Mouse (Mus musculus) heart, embryonic 13.5 days (tissue): ENCODE measurements around the gene Zfp821. TPM values are rescaled to one million over a fixed set of nuclear protein-coding genes. Genes with fewer than 3 reads are reported as not detected.

Experiments used
- ATAC-seq: fragments of 200-750 bp; cut with Nextera tagmentation; 2 replicates; pipeline ENCODE4 v1.8.0; 2017; ENCODE audit warnings: moderate TSS enrichment; ENCODE audit not compliant: insufficient number of reproducible peaks, low FRiP score, low TSS enrichment; ENCODE audit errors: extremely low read depth
- H3K27ac ChIP-seq: fragments of 300-500 bp; sonication (generic); replicated peaks from 2 replicates; pipeline ENCODE4 v1.5.1; 2015; ENCODE audit warnings: moderate library complexity, mild to moderate bottlenecking, inconsistent platforms
- H3K27me3 ChIP-seq: fragments of 300-500 bp; sonication (generic); replicated peaks from 2 replicates; pipeline ENCODE4 v1.6.1; 2015; ENCODE audit warnings: mild to moderate bottlenecking, inconsistent platforms
- H3K36me3 ChIP-seq: fragments of 300-500 bp; sonication (generic); 2 replicates; pipeline ENCODE4 v1.6.1; 2015; ENCODE audit warnings: mild to moderate bottlenecking, inconsistent platforms
- H3K4me1 ChIP-seq: fragments of 300-500 bp; sonication (generic); 2 replicates; pipeline ENCODE4 v1.6.1; 2015; ENCODE audit warnings: inconsistent platforms
- H3K4me2 ChIP-seq: fragments of 300-500 bp; sonication (generic); 2 replicates; pipeline ENCODE4 v1.6.1; 2015; ENCODE audit warnings: inconsistent platforms, mild to moderate bottlenecking, moderate library complexity
- H3K4me3 ChIP-seq: fragments of 300-500 bp; sonication (generic); 2 replicates; pipeline ENCODE4 v1.5.1; 2015; ENCODE audit warnings: moderate library complexity, mild to moderate bottlenecking, inconsistent platforms
- H3K9ac ChIP-seq: fragments of 300-500 bp; sonication (generic); 2 replicates; pipeline ENCODE4 v1.6.1; 2015; ENCODE audit warnings: inconsistent platforms, mild to moderate bottlenecking, moderate library complexity
- H3K9me3 ChIP-seq: fragments of 300-500 bp; sonication (generic); 2 replicates; pipeline ENCODE4 v1.6.1; 2016; ENCODE audit warnings: inconsistent platforms
- WGBS: fragments of 180-500 bp; shearing (Covaris S2); methylation state at CpG from one replicate; pipeline ENCODE4 v1.1.7; 2015; ENCODE audit warnings: mixed read lengths; 5-methylcytosine and 5-hydroxymethylcytosine counted together
- polyA plus RNA-seq: library from polyadenylated mRNA; unstranded; fragments of >200 nt; fragmentation: Nextera tagmentation; extraction: Ambion mirVana; gene quantifications from 2 replicates; pipeline ENCODE4 v1.2.1, GENCODE M21; 2015

Zfp821 gene
- polyA plus RNA-seq, 1 experiment from 2014 or later: 19.4 TPM

GRCm38 (mm10) chr8:109692443-109693145, 12.8 kb upstream of the Zfp821 start:
- no peaks in the 10 kb centered on the region for H3K27me3 ChIP-seq
- H3K36me3 ChIP-seq: peaks cover 7% of the 10 kb centered on the region
- peak overlapping the region; percentile 94 for H3K9ac ChIP-seq
- under 1% methylated on average over 38 of the region's 38 CpGs for WGBS
- peak overlapping the region; percentile 79 for H3K4me2 ChIP-seq
- peaks cover 28% of the 10 kb centered on the region for H3K4me1 ChIP-seq
- no peaks in the 10 kb centered on the region for H3K9me3 ChIP-seq
- H3K27ac ChIP-seq: peak overlapping the region; percentile 66
- H3K4me3 ChIP-seq: peak overlapping the region; percentile 77
- ATAC-seq: peak; percentile 85

DNA sequence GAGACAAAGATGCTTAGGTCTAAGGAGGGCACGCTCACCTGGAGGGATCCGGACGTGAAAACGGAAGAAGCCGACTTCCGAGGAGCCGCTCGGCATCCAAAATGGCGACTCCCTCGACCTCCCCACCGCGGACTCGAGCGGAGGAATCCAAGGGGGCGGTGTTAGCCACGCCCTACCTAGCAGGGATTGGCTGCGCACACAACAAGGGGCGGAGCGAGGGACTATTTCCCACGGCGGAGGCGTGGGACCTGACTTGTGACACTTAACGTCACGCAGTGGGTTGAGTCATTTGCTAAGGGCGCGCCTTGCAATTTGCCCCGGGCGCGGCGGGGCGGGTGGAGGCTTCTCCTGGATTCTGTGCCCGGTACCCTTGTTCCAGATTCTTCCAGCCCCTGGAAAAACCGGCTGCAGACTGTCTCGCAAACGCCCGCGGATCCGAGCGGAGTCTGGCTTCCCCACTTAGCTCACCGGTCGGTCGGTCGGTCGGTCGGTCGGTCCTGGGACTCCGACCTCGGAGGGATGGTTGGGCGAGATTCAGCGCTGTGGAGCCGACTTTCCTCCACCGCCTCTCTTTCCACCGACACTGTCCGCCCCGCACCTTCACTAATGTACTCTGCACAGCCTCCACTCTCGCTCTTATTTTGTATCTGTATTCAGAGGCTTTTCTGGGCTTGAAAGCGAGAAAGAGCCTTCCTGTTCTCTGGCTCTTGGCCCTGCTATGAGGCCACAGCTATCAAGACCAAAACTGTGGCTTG, 12.0 kb upstream of the Zfp821 start, which contains the start of gene Ist1:
Gene Ist1, minus strand, starts transcription at position 115 of the 755 bp plus-strand sequence.
- under 1% methylated on average over 57 of the region's 57 CpGs for WGBS
- H3K27me3 ChIP-seq: no peaks in the 10 kb centered on the region
- peak within 1 kb of the TSS; percentile 94 for H3K9ac ChIP-seq
- peaks cover 28% of the 10 kb centered on the region for H3K4me1 ChIP-seq
- H3K4me2 ChIP-seq: peak within 1 kb of the TSS; percentile 83
- peak within 1 kb of the TSS; percentile 72 for H3K27ac ChIP-seq
- peaks cover 6% of the 10 kb centered on the region; the same call in 1 of the 2 replicates for H3K36me3 ChIP-seq
- no peaks in the 10 kb centered on the region for H3K9me3 ChIP-seq
- H3K4me3 ChIP-seq: peak within 1 kb of the TSS; percentile 77
- peak; percentile 98 for ATAC-seq

DNA sequence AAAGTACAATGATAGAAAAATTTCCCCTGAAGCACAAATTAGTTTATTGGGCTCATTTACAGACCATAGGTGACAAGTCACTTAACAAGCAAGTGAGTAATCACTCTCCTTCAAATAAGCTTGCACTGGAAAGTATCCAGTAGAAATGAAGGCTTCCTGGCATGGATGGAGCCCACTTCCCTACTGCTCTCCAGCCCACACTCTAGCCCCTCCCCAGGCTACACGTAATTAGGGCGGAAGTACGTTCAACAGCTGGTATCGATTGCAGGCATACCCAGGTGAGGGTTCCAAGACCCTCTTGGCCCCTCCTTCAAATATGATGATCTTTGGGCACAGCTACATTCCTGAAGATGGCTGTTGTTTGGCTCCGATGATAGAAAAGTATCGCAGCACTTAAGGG, 11.2 kb upstream of the Zfp821 start:
- peak overlapping the region; percentile 77 for H3K4me3 ChIP-seq
- no peak for ATAC-seq
- H3K27ac ChIP-seq: no peak overlapping the region
- H3K9me3 ChIP-seq: no peaks in the 10 kb centered on the region
- H3K9ac ChIP-seq: peak overlapping the region; percentile 94; the same call in 1 of the 2 replicates
- H3K4me2 ChIP-seq: peak overlapping the region; percentile 83
- 58% methylated on average over 6 of the region's 6 CpGs for WGBS
- peaks cover 6% of the 10 kb centered on the region; the same call in 1 of the 2 replicates for H3K36me3 ChIP-seq
- no peaks in the 10 kb centered on the region; the same call in 1 of the 2 replicates for H3K27me3 ChIP-seq
- peaks cover 28% of the 10 kb centered on the region for H3K4me1 ChIP-seq

DNA sequence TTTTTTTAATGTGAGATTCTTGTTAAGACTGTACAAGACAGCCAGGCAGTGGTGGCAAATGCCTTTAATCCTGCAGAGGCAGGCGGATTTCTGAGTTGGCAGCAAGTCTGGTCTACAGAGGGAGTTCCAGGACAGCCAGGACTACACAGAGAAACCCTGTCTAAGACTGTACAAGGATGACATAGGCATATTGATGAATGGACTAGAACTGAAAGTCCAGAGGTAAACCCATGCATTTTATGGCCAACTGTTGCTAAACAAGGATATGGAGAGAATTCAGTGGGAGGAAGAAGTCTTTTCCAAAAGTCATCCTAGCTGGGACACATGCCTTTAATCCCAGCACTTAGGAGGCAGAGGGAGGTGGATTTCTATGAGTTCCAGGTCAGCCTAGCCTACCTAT, 7.6 kb upstream of the Zfp821 start:
- ATAC-seq: no peak
- WGBS: 68% methylated on average over 1 of the region's 1 CpGs
- H3K4me2 ChIP-seq: no peak overlapping the region

DNA sequence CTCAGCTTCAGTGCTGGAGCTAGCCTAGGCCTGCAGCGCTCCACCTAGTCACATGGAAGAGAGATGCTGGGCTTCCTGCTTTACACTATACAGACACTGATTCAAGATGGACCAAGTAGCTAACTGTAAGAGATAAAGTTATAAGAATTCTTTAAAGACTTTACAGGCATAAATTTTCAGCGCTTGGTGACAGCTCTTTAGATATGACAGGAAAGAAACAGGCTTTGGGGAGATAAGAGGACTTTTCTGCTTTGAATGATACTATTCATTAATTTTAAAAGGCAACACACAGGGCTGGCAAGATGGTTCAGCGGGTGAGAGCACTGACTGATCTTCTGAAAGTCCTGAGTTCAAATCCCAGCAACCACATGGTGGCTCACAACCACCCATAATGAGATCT, 6.9 kb upstream of the Zfp821 start:
- WGBS: 63% methylated on average over 3 of the region's 3 CpGs
- peaks cover 3% of the 10 kb centered on the region; the same call in 1 of the 2 replicates for H3K27me3 ChIP-seq
- H3K9me3 ChIP-seq: no peaks in the 10 kb centered on the region
- no peak for ATAC-seq
- H3K9ac ChIP-seq: no peak overlapping the region
- H3K4me2 ChIP-seq: no peak overlapping the region
- peaks cover 9% of the 10 kb centered on the region for H3K4me1 ChIP-seq
- H3K27ac ChIP-seq: no peak overlapping the region
- H3K4me3 ChIP-seq: no peak overlapping the region
- no peaks in the 10 kb centered on the region for H3K36me3 ChIP-seq

More for the DNA sequence above, 7.6 kb upstream of the Zfp821 start:
- Histone ChIP-seq H3K9me3 (no peaks in the 10 kb centered on the region), H3K36me3 (no peaks in the 10 kb centered on the region), H3K4me3 (no peak overlapping the region), H3K27me3 (no peaks in the 10 kb centered on the region; the same call in 1 of the 2 replicates), H3K9ac (no peak overlapping the region), H3K27ac (no peak overlapping the region), H3K4me1 (peaks cover 9% of the 10 kb centered on the region)

GRCm38 (mm10) chr8:109704565-109705319, 604 bp upstream of the Zfp821 start:
- 8% methylated on average over 24 of the region's 24 CpGs for WGBS
- no peak for ATAC-seq
- H3K4me1 ChIP-seq: peaks cover 26% of the 10 kb centered on the region
- H3K27me3 ChIP-seq: 0 out of 2 replicates have a peak, but pooled peaks cover 4% of the 10 kb centered on the region
- H3K4me3 ChIP-seq: peak overlapping the region; percentile 93
- H3K27ac ChIP-seq: peak overlapping the region; percentile 63
- peaks cover 25% of the 10 kb centered on the region for H3K36me3 ChIP-seq
- H3K9me3 ChIP-seq: no peaks in the 10 kb centered on the region
- peak overlapping the region; percentile 95 for H3K4me2 ChIP-seq
- peak overlapping the region; percentile 75 for H3K9ac ChIP-seq

DNA sequence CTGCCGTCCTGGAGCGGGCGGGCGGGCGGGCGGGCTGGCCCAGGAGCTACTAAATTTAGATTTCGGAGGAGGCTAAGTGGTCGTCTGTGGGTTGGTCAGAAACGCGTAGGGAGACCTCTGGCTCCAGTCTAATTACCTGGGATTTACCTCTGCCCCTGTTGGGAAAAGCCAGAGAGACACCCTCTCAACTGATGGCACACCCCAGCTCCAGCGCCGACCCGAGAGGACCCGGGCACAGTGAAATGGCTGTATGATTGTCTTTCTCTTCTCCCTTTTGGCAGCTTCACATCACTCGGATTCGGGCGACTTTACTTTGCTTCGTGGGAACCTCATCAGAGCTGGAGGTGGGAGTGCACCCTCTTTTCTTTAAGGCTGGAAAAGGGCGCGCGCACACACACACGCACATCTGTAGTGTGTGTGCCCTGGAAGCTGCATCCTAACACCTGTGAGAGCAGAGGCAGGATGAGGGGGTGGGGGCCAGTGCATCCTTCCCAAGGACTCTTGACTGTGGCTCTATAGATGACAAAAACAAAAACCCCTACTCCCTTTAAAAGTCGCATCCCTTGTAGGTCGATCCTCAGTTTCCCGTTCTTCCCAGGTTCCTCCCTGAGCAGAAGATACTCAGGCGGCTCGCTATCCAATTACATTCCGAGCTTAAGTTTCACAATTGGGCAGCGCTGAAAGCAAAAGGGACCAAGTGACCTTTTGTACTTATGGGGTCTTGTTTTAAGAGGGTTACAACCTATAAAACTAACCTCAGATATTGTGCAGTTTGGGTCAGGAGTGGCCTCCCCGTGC, 929 bp downstream of the Zfp821 start:
- 2% methylated on average over 30 of the region's 30 CpGs for WGBS
- ATAC-seq: no peak; the same call in 1 of the 2 replicates

GRCm38 (mm10) chr8:109706874-109707237, 1.5 kb downstream of the Zfp821 start:
- H3K4me3 ChIP-seq: peak overlapping the region; percentile 93
- H3K4me2 ChIP-seq: peak overlapping the region; percentile 95
- H3K27ac ChIP-seq: peak overlapping the region; percentile 97; the same call in 1 of the 2 replicates
- peaks cover 46% of the 10 kb centered on the region for H3K36me3 ChIP-seq
- peaks cover 26% of the 10 kb centered on the region for H3K4me1 ChIP-seq
- H3K9me3 ChIP-seq: no peaks in the 10 kb centered on the region
- peak overlapping the region; percentile 99 for H3K9ac ChIP-seq
- 24% methylated on average over 2 of the region's 2 CpGs for WGBS
- H3K27me3 ChIP-seq: 0 out of 2 replicates have a peak, but pooled peaks cover 4% of the 10 kb centered on the region
- ATAC-seq: no peak

More for the DNA sequence above, 929 bp downstream of the Zfp821 start:
- no peaks in the 10 kb centered on the region for H3K9me3 ChIP-seq
- H3K36me3 ChIP-seq: peaks cover 40% of the 10 kb centered on the region
- peak overlapping the region; percentile 95 for H3K4me2 ChIP-seq
- peaks cover 26% of the 10 kb centered on the region for H3K4me1 ChIP-seq
- H3K9ac ChIP-seq: peak overlapping the region; percentile 99
- H3K27me3 ChIP-seq: 0 out of 2 replicates have a peak, but pooled peaks cover 4% of the 10 kb centered on the region
- peak overlapping the region; percentile 93 for H3K4me3 ChIP-seq
- H3K27ac ChIP-seq: peak overlapping the region; percentile 97

DNA sequence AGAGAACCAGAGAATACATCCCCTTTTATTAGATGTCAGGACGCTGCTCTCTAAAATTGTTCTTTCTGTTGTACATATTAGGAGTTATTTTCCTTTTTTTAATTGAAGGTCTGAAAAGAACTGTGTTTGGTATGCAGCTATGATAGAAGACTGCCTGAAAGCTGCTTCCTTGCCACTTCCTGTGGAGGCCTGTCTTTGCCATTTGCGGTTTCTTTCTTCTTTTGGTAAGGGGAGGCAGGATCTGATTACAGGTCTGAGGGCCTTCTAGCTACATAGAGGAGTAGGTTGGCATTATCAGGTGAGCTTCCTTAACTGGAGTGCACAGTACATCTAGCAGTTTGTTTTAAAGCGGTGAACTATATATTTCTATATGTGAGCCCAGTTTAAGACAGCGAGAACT, 2.6 kb downstream of the Zfp821 start:
- WGBS: 89% methylated on average over 4 of the region's 4 CpGs
- no peak overlapping the region for H3K9ac ChIP-seq
- 0 out of 2 replicates have a peak, but pooled peaks cover 4% of the 10 kb centered on the region for H3K27me3 ChIP-seq
- peaks cover 26% of the 10 kb centered on the region for H3K4me1 ChIP-seq
- H3K4me2 ChIP-seq: no peak overlapping the region
- peaks cover 57% of the 10 kb centered on the region for H3K36me3 ChIP-seq
- no peak overlapping the region for H3K27ac ChIP-seq
- ATAC-seq: no peak
- no peak overlapping the region for H3K4me3 ChIP-seq
- H3K9me3 ChIP-seq: no peaks in the 10 kb centered on the region

GRCm38 (mm10) chr8:109712521-109712920, 7.2 kb downstream of the Zfp821 start:
- H3K4me1 ChIP-seq: peaks cover 6% of the 10 kb centered on the region
- no peak overlapping the region for H3K27ac ChIP-seq
- WGBS: 88% methylated on average over 1 of the region's 1 CpGs
- ATAC-seq: no peak
- no peak overlapping the region for H3K9ac ChIP-seq
- H3K36me3 ChIP-seq: peaks cover 95% of the 10 kb centered on the region
- H3K27me3 ChIP-seq: no peaks in the 10 kb centered on the region
- no peak overlapping the region for H3K4me3 ChIP-seq
- no peaks in the 10 kb centered on the region for H3K9me3 ChIP-seq
- H3K4me2 ChIP-seq: no peak overlapping the region
